Comparison of ENCODE assay signal across 9 mouse cellular contexts in the genomic region with DNA sequence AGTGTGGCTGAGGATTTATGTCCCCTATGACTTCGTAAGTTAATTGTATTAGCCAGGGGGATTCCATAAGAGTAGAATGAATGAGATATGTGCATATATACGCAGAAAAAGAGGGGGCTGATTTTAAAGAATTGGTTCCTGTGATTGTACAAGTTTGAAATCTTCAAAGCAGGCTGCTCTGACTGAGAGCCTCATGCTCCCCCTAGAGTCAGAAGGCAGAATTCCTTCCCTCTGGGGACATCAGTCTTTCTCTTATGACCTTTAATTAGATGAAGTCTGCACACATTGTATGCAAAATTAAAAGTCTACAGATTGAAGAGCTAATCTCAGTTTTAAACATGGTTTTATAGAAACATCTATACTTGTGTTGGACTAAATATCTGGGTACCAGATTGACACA.
DNase-seq lines count a peak whose midpoint lies in the region; TF ChIP-seq lines count a peak whose summit lies in the region.
"Had no signal": no experiment of that assay in that cellular context is flagged by ENCODE, and none has a peak within 500 bp of the region (broad histone marks: within the 10 kb centered on the region; RNA-seq: fewer than 3 reads in every experiment).

No protein-coding gene starts in this region.

- no peaks in the 10 kb centered on the region for H3K79me2 ChIP-seq in MEL (ENCODE audit: control insufficient read depth, insufficient read depth, low read length, poor library complexity)

- H3K4me1 ChIP-seq in MEL (ENCODE audit: control insufficient read depth in 1 of 2, insufficient read depth in 2 of 2, low read length in 2 of 2) = no peaks in the 10 kb centered on the region
- H3K4me1 ChIP-seq: embryonic facial prominence, embryonic 12.5 days had no signal

- H3K27ac ChIP-seq in MEL (ENCODE audit: control insufficient read depth, low read depth, low read length) = no peak overlapping the region
- H3K27ac ChIP-seq: embryonic facial prominence, embryonic 12.5 days had no signal

- peak; percentile 24 to 53 (median 41); a peak in 5 of 6 replicates for TF ChIP-seq CTCF in MEL (IDR thresholded peaks at IDR 0.05 in 2 of 3, conservative IDR thresholded peaks at IDR 0.05 in 1 of 3; ENCODE audit: control insufficient read depth in 1 of 3, insufficient read depth in 1 of 3, low read depth in 2 of 3, low read length in 3 of 3, poor library complexity in 1 of 3, severe bottlenecking in 1 of 3)

- H3K27me3 ChIP-seq in MEL (ENCODE audit: control insufficient read depth in 1 of 2, insufficient read depth in 2 of 2, low read length in 2 of 2) = peaks cover 0 to 2% of the 10 kb centered on the region in 2 experiments; a peak in 1 of 4 replicates
- H3K27me3 ChIP-seq: embryonic facial prominence, embryonic 12.5 days had no signal

- H3K9me3 ChIP-seq in MEL (replicated peaks; ENCODE audit: insufficient read depth, low read length) = no peaks in the 10 kb centered on the region
- H3K9me3 ChIP-seq: embryonic facial prominence, embryonic 12.5 days had no signal

- TF ChIP-seq RAD21 in MEL (IDR thresholded peaks at IDR 0.05; ENCODE audit: low read depth, low read length) = peak; percentile 44

- peak; percentile 25 for DNase-seq in adrenal gland, postnatal 10 days
- no peak for DNase-seq in adrenal gland, adult 8-10 months
- peak; percentile 7 to 8 for DNase-seq in left cerebral cortex, postnatal 14 days (ENCODE audit: low spot score in 2 of 2)
- DNase-seq in left cerebral cortex, adult 11 months (ENCODE audit: low spot score) = no peak
- peak; percentile 23 for DNase-seq in MEL (ENCODE audit: low read depth, low spot score)
- peak; percentile 11 for DNase-seq in lung, postnatal 14 days
- DNase-seq in testis, postnatal 14 days (ENCODE audit: low spot score) = no peak
- no peak for DNase-seq in urinary bladder, adult 18-20 months (ENCODE audit: low spot score in 2 of 2)

- TF ChIP-seq EP300 in MEL (IDR thresholded peaks at IDR 0.05; ENCODE audit: low read depth in 1 of 2, low read length in 2 of 2) = no peak

- H3K4me3 ChIP-seq in MEL (ENCODE audit: control insufficient read depth in 1 of 2, insufficient read depth in 1 of 2, low read depth in 2 of 2, low read length in 2 of 2) = no peak overlapping the region
- H3K4me3 ChIP-seq: embryonic facial prominence, embryonic 12.5 days had no signal

- no peak overlapping the region for H3K9ac ChIP-seq in MEL (ENCODE audit: control insufficient read depth, low read depth, low read length, poor library complexity, severe bottlenecking)
- H3K9ac ChIP-seq: embryonic facial prominence, embryonic 12.5 days had no signal

- TF ChIP-seq POLR2A in MEL (IDR thresholded peaks at IDR 0.05; ENCODE audit: control insufficient read depth in 1 of 2, insufficient read depth in 1 of 2, low read depth in 1 of 2, low read length in 2 of 2, poor library complexity in 1 of 2) = no peak

- no peaks in the 10 kb centered on the region for H3K36me3 ChIP-seq in MEL (ENCODE audit: control insufficient read depth in 1 of 2, insufficient read depth in 2 of 2, low read length in 2 of 2)
- H3K36me3 ChIP-seq: embryonic facial prominence, embryonic 12.5 days had no signal

- intact Hi-C loops in left cerebral cortex, postnatal 14 days (cut with DNase I) = loop anchor here (5.0 kb wide), 1 partner anchor 646 kb away; no protein-coding TSS in a partner anchor

TF ChIP-seq in MEL, 35 proteins besides CTCF, POLR2A, EP300 and RAD21:
- TF ChIP-seq SMC3 (IDR thresholded peaks at IDR 0.05; ENCODE audit: low read depth, low read length) (peak; percentile 51), CHD1 (IDR thresholded peaks at IDR 0.05; ENCODE audit: low read depth, low read length) (no peak)

Comparison
In these comparisons a context has a peak if more than half of its experiments do, and no peak if none do; other contexts are left out.
1. DNase-seq: peak in adrenal gland, postnatal 10 days (single experiment), left cerebral cortex, postnatal 14 days (2 of 2), MEL (single experiment) and lung, postnatal 14 days (single experiment); none in adrenal gland, adult 8-10 months (single experiment), left cerebral cortex, adult 11 months (single experiment), testis, postnatal 14 days (single experiment) and urinary bladder, adult 18-20 months (0 of 2).